Mouse (Mus musculus): ENCODE data around the gene Hmgcs1. TPM values are rescaled to one million over a fixed set of nuclear protein-coding genes. Genes with fewer than 3 reads are reported as not detected.
"Not testable (repeated sequence)": the region's sequence is repeated elsewhere in the genome, so short reads cannot be mapped to it uniquely, and the experiment has no call there.

Hmgcs1 gene
- total RNA-seq, 2 experiments from 2014 or later, result 639 to 688 TPM

DNA sequence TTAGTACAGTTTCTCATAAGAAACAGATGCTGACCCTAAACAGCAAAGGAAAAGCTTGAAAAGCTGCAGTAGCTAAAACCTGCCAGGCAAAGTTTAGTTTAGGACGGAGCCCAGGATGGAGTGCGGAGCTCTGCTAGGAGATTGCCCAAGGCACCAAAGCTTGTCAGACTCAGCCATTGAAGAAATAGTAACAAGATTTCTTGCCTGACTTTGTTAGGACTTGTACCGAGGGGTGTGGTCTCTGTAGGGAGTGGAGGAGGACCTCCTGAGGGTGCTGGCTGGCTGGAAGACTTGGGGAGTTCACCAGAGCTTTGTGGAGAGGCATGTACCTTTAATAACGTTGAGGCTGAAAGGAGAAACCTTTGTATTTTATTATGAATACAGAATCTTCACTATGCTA lies 5.5 kb downstream of the Hmgcs1 start:
- DNase-seq (ENCODE audit: extremely low spot score in 1 of 2, low spot score in 2 of 2), result no peak
- intact Hi-C loops (cut with DNase I), result no loop called here

DNA sequence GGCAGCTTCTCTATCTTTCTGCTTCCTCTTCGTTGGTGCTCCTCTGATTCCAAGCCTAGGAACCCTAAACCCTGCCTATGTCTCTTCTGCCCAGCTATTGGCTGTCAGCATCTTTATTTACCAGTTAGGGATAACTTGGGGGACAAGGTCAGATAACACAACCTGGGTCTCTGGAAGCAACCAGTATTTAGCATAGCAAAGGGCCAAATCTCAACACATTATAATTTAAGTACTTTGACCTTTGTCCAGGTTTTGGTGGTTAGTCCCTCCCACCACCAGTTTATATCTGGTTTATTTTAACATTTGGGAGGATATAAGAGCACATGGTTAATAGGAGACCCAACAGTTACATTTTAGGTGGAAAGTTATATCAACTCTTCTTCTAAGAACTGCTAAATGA lies 6.3 kb downstream of the Hmgcs1 start:
- intact Hi-C loops (cut with DNase I), result no loop called here
- no peak for DNase-seq (ENCODE audit: extremely low spot score in 1 of 2, low spot score in 2 of 2)

DNA sequence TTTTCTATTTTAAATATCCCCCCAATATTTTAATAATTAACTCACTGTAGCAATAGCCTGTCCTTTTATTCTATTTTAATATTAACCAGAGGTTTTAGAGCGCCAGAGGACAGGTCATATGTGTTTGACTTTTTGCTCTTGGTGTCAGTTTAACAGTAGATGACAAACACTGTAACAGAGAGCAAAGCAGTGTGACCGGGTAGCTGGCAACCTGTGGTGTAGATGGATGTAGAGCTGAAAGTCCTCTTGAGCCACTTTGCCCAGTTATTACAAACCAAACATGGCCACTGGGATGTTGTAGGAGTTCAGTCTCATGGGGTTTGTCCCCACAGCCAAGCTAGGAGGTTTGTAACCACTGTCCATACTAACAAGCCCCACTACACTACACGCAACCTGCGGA lies 8.3 kb downstream of the Hmgcs1 start:
- intact Hi-C loops (cut with DNase I), result no loop called here

DNA sequence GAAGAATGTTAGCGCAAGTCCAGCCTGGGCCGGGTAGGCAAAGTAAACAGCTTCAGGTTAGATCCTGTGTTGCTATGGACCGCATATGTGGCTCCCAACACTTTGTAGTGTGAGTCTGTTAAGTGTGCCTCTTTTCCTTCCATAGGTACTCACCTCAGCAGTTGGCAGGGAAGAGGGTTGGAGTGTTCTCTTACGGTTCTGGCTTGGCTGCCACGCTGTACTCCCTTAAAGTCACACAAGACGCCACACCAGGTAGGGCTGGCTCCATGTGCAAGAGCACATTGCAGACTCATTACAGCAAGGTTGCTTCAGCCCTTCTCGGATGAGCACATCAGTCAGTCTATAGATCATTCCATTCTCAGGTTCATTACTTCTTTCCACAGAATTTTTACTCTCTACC lies 14.1 kb downstream of the Hmgcs1 start:
- intact Hi-C loops (cut with DNase I), result no loop called here
- DNase-seq (ENCODE audit: extremely low spot score in 1 of 2, low spot score in 2 of 2), result no peak

More for the DNA sequence above, 8.3 kb downstream of the Hmgcs1 start:
- DNase-seq (ENCODE audit: extremely low spot score in 1 of 2, low spot score in 2 of 2), result no peak

DNA sequence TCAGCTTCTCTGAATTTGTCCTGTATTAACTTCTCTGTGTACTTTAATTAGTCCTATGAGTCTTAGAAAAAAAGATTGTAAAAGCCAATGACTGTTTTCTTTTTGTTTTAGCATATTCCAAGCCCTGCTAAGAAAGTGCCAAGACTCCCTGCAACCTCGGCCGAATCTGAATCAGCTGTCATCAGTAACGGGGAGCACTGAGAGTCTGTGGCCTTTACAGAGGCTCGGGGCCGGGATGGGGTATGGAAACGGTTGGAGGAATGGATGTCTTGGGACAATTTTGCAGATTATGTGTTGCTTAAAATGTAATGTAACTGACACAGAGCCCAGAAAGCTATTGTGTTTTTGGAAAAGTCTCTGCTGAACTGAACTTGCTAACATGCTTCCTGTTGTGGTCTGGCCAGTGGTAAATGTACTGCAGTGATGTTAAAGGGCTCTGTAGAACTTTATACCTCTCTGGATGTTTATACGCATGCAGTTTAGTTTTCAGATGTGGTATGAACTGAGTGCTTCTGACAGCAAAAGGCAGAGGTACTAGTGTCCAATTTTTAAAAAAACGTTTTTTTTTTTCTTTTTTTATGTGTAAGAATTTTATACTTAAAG lies 16.2 kb downstream of the Hmgcs1 start:
- intact Hi-C loops (cut with DNase I), result loop anchor here (5.0 kb wide), 1 partner anchor 71 kb away; no protein-coding TSS in a partner anchor
- DNase-seq (ENCODE audit: extremely low spot score in 1 of 2, low spot score in 2 of 2), result not testable (repeated sequence)

DNA sequence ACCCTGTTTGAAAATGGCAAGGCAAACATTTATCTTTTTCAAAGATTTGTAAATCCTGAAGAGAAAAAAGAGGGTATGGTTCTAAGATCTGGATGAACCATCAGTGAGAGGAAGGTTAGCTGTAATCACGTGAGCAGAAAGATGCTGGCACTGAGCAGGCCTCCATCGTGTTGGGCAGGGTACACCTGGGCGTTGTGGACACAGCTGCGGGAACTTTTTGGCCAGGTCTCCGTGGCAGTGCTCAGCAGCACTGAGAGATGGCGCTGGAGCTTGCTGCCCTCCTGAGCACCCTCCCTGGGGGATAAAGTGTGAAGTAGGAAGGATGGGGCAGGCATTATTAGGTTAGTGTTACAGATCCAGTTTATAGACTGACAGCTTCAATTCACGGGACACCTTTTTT lies 16.8 kb downstream of the Hmgcs1 start:
- intact Hi-C loops (cut with DNase I), result loop anchor here (5.0 kb wide), 1 partner anchor 70 kb away; no protein-coding TSS in a partner anchor
- DNase-seq (ENCODE audit: extremely low spot score in 1 of 2, low spot score in 2 of 2), result no peak

DNA sequence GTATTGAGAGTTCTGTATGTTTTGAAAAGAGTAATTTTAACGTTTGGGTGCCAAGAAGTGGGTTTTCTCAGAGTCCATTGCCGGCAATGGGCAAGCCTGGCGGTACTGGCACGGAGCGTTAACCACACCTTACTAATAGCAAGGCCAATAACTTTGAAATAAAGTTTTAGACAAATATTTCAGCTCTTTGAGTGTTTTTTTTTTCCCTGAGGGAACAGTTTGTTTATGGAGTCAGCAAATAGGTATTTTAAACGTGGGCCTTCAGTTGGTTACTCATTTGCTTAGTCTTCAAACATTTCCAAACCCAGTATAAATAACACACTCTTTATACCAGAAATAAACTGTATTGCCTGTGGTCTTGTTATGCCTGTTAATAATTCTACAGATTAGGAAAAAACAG lies 17.7 kb downstream of the Hmgcs1 start:
- intact Hi-C loops (cut with DNase I), result loop anchor here (5.0 kb wide), 1 partner anchor 69 kb away; no protein-coding TSS in a partner anchor
- DNase-seq (ENCODE audit: extremely low spot score in 1 of 2, low spot score in 2 of 2), result no peak

DNA sequence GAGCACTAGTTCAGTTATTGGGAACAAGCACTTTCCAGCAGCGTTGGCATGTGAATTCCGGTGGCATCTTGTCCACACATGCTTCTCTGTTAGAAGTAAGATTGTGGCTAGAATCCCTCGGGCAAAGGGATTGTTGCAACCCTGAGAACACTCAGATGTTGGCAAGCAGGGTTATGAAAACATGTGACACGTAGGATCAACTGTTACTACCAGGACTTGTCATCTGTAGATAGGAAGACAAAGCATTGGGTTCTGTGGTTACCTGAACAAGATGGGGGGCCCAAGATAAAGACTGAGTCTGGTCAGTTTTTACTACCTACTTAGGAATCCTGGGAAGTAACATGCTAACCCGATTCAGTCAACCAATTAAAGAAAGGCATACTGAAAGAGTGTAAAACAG lies 18.8 kb downstream of the Hmgcs1 start:
- intact Hi-C loops (cut with DNase I), result loop anchor here (5.0 kb wide), 1 partner anchor 68 kb away; no protein-coding TSS in a partner anchor
- no peak for DNase-seq (ENCODE audit: extremely low spot score in 1 of 2, low spot score in 2 of 2)

DNA sequence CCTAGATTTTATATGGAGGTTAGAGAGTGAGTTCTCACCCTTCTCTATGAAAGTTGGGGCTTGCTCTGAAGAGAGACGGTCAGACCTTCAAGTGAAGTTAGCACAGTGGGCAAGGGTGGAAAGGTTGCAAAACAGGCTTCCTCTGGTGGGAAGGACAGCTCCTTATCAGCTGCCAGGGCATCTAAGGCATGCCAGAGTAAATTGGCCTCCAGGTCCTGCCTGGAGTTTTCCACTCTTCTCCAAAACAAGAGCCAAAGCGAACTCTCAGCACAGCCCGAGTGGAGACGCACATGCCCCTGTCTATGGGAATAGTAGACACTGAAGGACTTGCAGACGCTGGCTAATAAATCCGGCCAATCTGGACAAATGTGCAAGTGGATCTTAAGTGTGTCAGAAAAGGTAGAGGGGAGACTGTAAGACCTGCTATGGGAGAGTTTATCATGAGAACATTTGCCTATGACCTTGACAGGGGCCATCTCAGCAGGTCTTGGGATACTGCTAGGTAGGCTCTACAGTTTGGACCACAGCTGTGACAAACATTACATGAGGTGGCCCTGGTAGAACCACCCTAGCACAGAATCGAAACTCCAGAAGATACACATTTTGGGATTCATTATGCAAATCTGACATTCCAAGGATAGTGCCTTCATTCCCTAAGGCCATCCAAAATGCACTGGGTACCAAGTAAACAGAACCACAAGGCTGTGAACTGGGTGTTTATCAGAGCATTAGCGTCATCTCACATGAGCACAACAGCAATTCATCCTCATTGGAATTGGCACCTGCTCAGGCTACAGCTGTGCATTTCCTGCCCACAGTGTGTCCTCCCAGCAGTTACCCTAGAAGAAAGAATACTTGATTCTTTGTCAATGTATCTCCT lies 19.4 kb downstream of the Hmgcs1 start:
- no peak for DNase-seq (ENCODE audit: extremely low spot score in 1 of 2, low spot score in 2 of 2)
- intact Hi-C loops (cut with DNase I), result loop anchor here (5.0 kb wide), 2 partner anchors 48 to 68 kb away; partner anchors contain the start of gene Nim1k

DNA sequence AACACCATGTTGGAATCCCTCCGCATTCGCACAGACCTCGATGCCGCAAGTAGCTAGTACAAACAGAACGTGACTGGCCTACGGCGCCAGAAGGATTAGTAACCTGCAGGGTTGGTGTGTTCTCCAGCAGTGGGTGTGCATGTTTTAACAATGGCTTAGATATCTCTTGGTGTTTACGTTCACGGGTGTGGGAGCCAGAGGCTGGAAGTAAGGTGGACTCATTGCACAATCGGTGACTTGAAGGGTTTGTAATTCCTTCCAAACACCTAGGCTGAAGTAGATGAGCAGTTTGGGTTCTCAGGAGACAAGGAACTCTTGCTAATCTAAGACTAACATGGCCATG lies 20.1 kb downstream of the Hmgcs1 start:
- intact Hi-C loops (cut with DNase I), result loop anchor here (5.0 kb wide), 1 partner anchor 47 kb away; the partner anchor contains the start of gene Nim1k
- DNase-seq (ENCODE audit: extremely low spot score in 1 of 2, low spot score in 2 of 2), result no peak

DNA sequence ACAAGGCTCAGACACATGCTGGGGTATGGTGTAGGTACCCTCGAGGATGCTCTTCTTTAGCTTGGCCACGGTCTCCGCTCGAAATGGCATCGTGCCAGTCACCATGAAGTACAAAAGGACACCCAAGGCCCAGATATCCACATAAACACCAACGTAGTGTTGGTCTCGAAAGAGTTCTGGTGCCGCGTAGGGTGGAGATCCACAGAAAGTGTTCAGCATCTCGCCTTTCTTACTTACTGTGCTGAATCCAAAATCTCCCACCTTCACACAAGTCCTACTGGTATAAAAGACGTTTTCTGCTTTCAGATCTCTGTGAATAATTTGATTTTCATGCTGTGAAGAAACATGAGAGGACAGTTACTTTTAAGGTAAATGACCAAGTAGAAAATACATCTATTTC lies 22.3 kb downstream of the Hmgcs1 start:
- intact Hi-C loops (cut with DNase I), result loop anchor here (5.0 kb wide), 1 partner anchor 45 kb away; the partner anchor contains the start of gene Nim1k
- no peak for DNase-seq (ENCODE audit: extremely low spot score in 1 of 2, low spot score in 2 of 2)

DNA sequence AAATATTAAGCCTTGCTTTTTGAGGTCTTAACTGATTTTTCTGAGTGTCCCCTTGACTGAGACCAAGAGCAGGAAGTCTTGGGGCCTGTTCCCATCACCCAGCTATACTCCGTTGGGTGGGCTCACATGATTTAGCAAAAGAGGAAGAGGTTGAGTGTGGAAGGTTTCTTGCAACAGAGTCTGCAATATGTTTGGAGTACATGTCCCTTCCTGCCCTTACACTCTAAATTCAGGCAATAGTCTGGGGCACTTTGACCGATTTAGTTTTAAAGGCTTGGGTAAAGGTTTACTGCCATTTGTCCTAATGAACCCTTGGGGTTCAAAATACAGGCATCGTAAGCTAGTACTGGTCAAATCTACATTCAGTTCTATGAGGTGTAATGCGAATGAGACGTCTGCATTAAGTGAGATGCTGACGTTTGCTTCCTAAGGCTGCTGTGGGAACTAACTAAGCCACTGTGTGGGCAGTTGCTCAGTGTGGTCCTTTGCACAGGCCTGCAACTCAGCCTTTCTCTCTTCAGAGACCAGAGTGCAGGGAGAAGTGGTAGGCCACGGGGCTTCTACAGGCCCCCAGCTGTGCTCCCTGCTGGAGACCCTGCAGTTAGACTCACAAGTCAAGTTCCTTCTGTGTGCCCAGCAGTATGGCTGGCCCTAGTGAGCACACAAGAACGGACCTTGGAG lies 23.1 kb downstream of the Hmgcs1 start:
- intact Hi-C loops (cut with DNase I), result loop anchor here (5.0 kb wide), 1 partner anchor 44 kb away; the partner anchor contains the start of gene Nim1k

DNA sequence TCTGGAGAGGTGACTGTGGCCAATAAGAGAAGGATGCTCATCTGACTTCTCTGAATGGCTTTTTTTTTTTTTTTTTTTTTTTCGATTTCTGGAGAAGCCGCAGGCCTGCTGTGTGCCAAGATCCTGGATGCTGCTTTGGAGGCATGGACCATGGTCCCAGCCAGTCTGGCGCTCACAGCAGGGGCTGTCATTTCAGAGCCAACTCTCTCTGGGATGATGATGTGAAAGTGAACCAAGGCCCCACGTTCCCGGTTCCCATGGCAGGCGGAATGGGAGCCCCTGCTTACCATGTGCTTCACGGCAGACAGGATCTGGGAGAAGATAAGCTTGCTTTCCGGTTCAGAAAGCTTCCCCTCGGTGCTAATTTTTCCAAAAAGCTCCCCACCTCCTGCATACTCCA lies 23.6 kb downstream of the Hmgcs1 start:
- intact Hi-C loops (cut with DNase I), result loop anchor here (5.0 kb wide), 1 partner anchor 43 kb away; the partner anchor contains the start of gene Nim1k
- no peak for DNase-seq (ENCODE audit: extremely low spot score in 1 of 2, low spot score in 2 of 2)

More for the DNA sequence above, 23.1 kb downstream of the Hmgcs1 start:
- DNase-seq (ENCODE audit: extremely low spot score in 1 of 2, low spot score in 2 of 2), result no peak

DNA sequence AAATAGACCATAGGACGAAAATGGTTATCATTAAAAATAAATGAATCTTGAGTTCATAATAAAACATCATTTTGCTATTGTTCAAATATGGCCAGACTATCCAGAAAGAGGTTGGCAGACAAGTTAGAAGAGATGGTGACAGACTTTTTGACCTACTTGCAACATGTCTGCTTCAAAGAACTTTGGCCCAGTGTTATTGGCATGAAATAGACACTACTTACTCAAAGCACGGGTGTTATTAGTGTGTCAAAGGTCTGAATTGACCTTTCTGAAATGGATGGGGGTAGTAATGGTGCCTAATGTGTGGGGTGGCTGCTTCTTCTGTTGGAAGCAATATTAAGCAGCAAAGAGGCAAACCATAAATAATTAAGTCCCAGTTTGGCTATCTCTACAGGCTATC lies 25.9 kb downstream of the Hmgcs1 start:
- intact Hi-C loops (cut with DNase I), result no loop called here
- no peak for DNase-seq (ENCODE audit: extremely low spot score in 1 of 2, low spot score in 2 of 2)

DNA sequence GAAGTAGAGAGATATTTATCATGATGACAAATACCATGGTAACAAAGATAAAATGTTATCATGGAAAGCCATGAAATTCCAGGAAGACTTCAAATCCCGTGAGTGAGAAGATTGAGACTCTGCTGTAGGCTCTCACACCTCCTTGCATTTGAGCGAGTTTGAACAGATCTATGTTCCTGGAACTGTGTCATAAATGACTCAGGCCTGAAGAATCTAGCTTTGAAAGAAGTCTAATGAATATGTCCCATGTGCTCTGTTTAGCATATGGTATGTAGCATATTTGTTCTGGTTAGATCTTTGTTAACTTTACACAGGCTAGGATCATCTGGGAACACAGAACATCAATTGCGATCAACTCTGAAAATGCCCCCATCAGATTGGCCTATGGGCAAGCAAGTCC lies 32.3 kb downstream of the Hmgcs1 start:
- DNase-seq (ENCODE audit: extremely low spot score in 1 of 2, low spot score in 2 of 2), result no peak
- intact Hi-C loops (cut with DNase I), result no loop called here

DNA sequence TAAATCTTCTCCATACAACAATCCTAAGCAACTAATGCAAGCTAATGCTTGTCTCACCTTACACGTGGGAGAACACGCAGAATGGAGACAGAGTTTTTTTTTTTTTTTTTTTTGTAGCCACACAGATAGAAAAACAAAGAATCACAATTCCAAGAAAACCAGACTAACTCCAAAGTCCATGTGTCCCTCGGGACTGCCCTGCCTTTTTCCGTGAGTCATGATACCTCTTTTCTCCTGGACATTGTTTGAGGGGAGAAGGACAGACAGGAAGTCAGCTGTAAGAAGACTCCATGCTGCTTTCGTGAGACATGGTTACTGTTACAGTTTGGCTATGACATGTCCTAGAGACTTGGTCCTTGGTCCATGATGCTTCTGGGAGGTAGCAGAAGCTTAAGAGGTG lies 33.2 kb downstream of the Hmgcs1 start:
- DNase-seq (ENCODE audit: extremely low spot score in 1 of 2, low spot score in 2 of 2), result no peak
- intact Hi-C loops (cut with DNase I), result no loop called here

DNA sequence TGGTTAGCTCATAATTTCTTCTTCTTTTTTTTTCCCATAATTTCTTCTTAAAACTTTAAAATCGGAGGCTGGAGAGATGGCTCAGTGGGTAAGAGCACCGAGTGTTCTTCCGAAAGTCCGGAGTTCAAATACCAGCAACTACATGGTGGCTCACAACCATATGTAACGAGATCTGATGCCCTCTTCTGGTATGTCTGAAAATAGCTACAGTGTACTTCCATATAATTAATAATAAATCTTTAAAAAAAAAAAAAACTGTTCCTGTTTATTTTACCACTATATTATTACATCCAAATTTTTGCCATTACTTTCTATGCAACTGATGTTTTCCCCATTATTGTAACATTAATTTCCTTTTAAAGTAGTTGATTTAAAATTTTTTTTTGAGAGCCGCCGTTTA lies 34.4 kb downstream of the Hmgcs1 start:
- DNase-seq (ENCODE audit: extremely low spot score in 1 of 2, low spot score in 2 of 2), result no peak
- intact Hi-C loops (cut with DNase I), result loop anchor here (2.0 kb wide), 1 partner anchor 84 kb away; no protein-coding TSS in a partner anchor

DNA sequence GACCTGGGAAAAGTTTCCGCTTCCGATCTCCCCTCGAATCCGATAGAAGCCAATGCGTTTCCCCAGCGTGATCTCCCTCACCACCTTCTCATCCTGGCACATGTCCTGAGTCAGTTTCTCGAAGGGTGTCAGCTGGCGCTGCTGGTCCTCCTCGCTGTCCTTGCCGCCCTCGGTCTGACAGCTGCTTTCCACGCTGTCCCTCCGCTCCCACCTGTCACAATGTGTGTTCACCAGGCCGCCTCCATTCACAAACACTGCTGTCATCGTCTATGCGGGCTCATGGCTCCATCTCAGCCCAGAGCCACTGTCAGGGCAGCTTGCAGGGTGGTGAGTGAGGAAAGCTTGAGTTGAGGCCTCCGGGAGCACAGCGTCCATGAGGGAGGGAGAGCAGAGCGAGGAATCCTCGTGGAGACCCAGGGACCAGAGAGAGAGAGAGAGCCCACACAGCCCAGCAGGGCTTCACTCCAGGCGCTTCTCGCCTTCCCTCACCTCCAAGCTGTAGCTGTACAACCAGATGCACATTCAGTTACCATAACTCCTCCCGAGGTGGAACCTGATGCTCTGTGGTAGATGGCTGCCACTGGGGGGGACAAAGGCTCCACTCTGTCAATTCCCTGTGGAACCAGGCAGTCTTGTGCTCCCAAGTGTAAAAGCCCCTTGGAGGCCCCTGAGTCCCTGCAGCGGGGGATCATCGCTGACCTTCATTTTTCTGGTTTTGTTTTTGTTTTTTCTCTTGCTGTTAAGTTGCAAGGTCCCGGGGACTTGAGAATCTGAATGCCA lies 37.6 kb downstream of the Hmgcs1 start:
- DNase-seq (ENCODE audit: extremely low spot score in 1 of 2, low spot score in 2 of 2), result no peak
- intact Hi-C loops (cut with DNase I), result no loop called here

DNA sequence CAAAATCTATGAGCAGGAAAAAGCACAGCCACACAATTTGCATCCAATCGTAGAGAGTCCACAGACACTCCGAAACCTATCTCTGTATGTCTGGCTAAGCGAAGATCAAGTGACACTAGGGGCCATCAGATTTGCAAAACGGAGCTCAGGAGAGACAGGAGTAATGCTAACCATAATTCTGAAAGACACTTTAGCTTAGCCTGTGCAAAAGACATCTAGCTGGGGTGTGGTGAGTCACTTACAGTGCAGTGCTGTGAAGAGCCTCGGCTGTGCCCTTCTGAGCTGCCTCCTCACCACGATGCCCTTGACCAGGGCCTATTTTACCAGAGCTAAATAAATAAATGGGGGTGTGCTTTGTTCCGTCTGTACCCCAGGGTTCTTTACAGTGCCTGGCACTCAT lies 39.2 kb downstream of the Hmgcs1 start:
- intact Hi-C loops (cut with DNase I), result no loop called here

More for the DNA sequence above, 39.2 kb downstream of the Hmgcs1 start:
- DNase-seq (ENCODE audit: extremely low spot score in 1 of 2, low spot score in 2 of 2), result no peak

Measured in left cerebral cortex, postnatal 10 days (tissue).